Mouse (Mus musculus) thymus, adult 2 months (tissue): ENCODE data around the gene Hecw2. TPM values are rescaled to one million over a fixed set of nuclear protein-coding genes. Genes with fewer than 3 reads are reported as not detected.

Experiments
- DNase-seq: peaks from one replicate; pipeline ENCODE4 v3.0.0; 2021
- H3K27ac ChIP-seq: fragments of 200-500 bp; 2 replicates; pipeline ENCODE4 v1.5.1; 2012; ENCODE audit warnings: low read length, control low read depth; ENCODE audit not compliant: control insufficient read depth, insufficient read depth
- H3K27me3 ChIP-seq: fragments of 200-500 bp; 2 replicates; pipeline ENCODE4 v1.6.1; 2012; ENCODE audit warnings: mild to moderate bottlenecking, low read length, moderate library complexity, mixed read lengths; ENCODE audit not compliant: control insufficient read depth, insufficient read depth
- H3K36me3 ChIP-seq: fragments of 200-500 bp; 2 replicates; pipeline ENCODE4 v1.6.1; 2012; ENCODE audit warnings: mild to moderate bottlenecking, low read length, moderate library complexity; ENCODE audit not compliant: control insufficient read depth, insufficient read depth
- H3K4me1 ChIP-seq: fragments of 200-500 bp; replicated peaks from 2 replicates; pipeline ENCODE4 v1.6.1; 2012; ENCODE audit warnings: low read length; ENCODE audit not compliant: control insufficient read depth, insufficient read depth
- H3K4me3 ChIP-seq: fragments of 200-500 bp; 2 replicates; pipeline ENCODE4 v1.5.1; 2012; ENCODE audit warnings: mild to moderate bottlenecking, low read length, control low read depth, moderate library complexity; ENCODE audit not compliant: control insufficient read depth, insufficient read depth
- CTCF ChIP-seq: fragments of 200-500 bp; IDR thresholded peaks from 2 replicates; pipeline ENCODE4 v1.5.1; 2012; ENCODE audit warnings: mild to moderate bottlenecking, control low read depth, low read length, moderate library complexity, borderline replicate concordance; ENCODE audit not compliant: control insufficient read depth, poor library complexity, insufficient read depth; ENCODE audit errors: extremely low read depth
- POLR2A ChIP-seq: fragments of 200-500 bp; IDR thresholded peaks from 2 replicates; pipeline ENCODE4 v1.6.1; 2012; ENCODE audit warnings: mild to moderate bottlenecking, low read length, control low read depth, moderate library complexity; ENCODE audit not compliant: control insufficient read depth, poor library complexity, insufficient read depth; ENCODE audit errors: extremely low read depth
- WGBS: fragments of 180-500 bp; shearing (Covaris S2); methylation state at CpG from one replicate; pipeline ENCODE4 v1.1.7; 2018; 5-methylcytosine and 5-hydroxymethylcytosine counted together
- polyA plus RNA-seq: library from polyadenylated mRNA; depleted of rRNA; stranded (reverse); fragments of >200 nt; gene quantifications from 2 replicates; pipeline ENCODE4 v1.2.3, GENCODE M21; 2012

Hecw2 gene
- polyA plus RNA-seq, 1 experiment, result 0.55 TPM

GRCm38 (mm10) chr1:53823687-53824445 is 371.1 kb downstream of the Hecw2 start:
- TF ChIP-seq CTCF (no peak), POLR2A (no peak)
- H3K4me3 ChIP-seq, result peak overlapping the region; percentile 25; the same call in 1 of the 2 replicates
- WGBS, result 7% methylated on average over 10 of the region's 10 CpGs
- peak; percentile 62 for DNase-seq
- peak overlapping the region; percentile 92 for H3K27ac ChIP-seq
- H3K36me3 ChIP-seq, result no peaks in the 10 kb centered on the region
- peaks cover 6% of the 10 kb centered on the region for H3K4me1 ChIP-seq
- H3K27me3 ChIP-seq, result no peaks in the 10 kb centered on the region

DNA sequence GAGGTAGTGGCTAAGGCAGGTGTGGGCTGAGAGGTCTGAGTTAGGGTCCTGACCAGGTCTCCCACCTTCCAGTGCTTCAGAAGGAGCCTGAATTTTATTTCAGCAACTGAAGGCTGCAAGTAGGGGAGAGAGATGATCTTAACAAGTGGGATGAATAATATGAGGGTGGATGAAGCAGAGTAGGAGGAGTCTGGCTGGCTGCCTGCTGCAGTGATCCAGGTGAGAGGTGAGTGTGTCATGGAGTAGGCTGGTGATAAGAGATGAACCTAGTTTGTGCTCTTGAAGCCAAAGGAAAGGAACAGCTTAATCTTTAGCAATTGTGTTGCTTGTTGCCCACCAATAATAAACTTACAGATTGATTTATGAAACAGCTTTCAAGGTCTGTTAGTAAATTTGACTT is 373.0 kb downstream of the Hecw2 start:
- Histone ChIP-seq H3K27ac (no peak overlapping the region), H3K36me3 (no peaks in the 10 kb centered on the region), H3K4me1 (peaks cover 6% of the 10 kb centered on the region), H3K4me3 (no peak overlapping the region), H3K27me3 (no peaks in the 10 kb centered on the region)
- TF ChIP-seq CTCF (no peak), POLR2A (no peak)
- DNase-seq, result no peak

DNA sequence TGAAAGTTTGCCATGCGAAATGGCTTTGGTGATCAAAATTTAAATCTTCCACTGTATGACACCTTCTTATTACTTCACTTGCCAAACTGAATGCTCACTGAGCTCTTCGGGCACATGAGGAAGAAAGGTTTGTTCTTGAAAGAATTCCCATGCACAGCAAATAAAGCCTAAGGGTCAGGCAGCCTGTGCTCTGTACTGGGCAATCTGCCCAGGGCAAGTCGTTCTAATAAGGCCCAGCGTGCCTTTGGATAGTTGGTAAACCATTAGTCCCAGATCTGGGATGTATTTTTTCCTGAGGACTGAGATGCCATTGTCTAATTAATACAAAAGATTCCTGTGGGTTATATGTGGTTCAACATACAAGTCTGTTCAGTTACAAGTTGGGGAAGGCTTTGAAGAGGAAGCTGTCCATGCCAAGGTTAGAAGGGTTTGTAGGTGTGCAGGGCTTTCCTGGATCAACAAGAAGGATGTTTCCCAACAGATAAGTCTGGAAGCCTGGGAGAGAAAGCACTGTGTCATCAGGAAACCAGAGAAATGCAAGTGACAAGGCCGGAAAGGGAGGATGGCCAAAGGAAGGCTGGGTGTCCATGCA is 374.8 kb downstream of the Hecw2 start:
- Histone ChIP-seq H3K27ac (no peak overlapping the region), H3K4me1 (peaks cover 6% of the 10 kb centered on the region), H3K4me3 (no peak overlapping the region), H3K27me3 (no peaks in the 10 kb centered on the region), H3K36me3 (no peaks in the 10 kb centered on the region)
- WGBS, result 90% methylated on average over 5 of the region's 5 CpGs
- no peak for DNase-seq
- TF ChIP-seq CTCF (no peak), POLR2A (no peak)

- no peak for DNase-seq
- no peak for TF ChIP-seq CTCF
- TF ChIP-seq POLR2A, result no peak
- no peaks in the 10 kb centered on the region for H3K36me3 ChIP-seq
- no peak overlapping the region for H3K27ac ChIP-seq
- no peaks in the 10 kb centered on the region for H3K27me3 ChIP-seq
- 40% methylated on average over 3 of the region's 3 CpGs for WGBS
- no peak overlapping the region for H3K4me3 ChIP-seq
- H3K4me1 ChIP-seq, result peaks cover 3% of the 10 kb centered on the region
Observed at GRCm38 (mm10) chr1:53818072-53818862, 376.7 kb downstream of the Hecw2 start.

GRCm38 (mm10) chr1:53816353-53816752 is 378.6 kb downstream of the Hecw2 start:
- Histone ChIP-seq H3K27me3 (no peaks in the 10 kb centered on the region), H3K27ac (no peak overlapping the region), H3K4me3 (no peak overlapping the region), H3K36me3 (no peaks in the 10 kb centered on the region), H3K4me1 (peaks cover 2% of the 10 kb centered on the region)
- TF ChIP-seq POLR2A (no peak), CTCF (no peak)
- WGBS, result 87% methylated on average over 2 of the region's 2 CpGs
- DNase-seq, result no peak

DNA sequence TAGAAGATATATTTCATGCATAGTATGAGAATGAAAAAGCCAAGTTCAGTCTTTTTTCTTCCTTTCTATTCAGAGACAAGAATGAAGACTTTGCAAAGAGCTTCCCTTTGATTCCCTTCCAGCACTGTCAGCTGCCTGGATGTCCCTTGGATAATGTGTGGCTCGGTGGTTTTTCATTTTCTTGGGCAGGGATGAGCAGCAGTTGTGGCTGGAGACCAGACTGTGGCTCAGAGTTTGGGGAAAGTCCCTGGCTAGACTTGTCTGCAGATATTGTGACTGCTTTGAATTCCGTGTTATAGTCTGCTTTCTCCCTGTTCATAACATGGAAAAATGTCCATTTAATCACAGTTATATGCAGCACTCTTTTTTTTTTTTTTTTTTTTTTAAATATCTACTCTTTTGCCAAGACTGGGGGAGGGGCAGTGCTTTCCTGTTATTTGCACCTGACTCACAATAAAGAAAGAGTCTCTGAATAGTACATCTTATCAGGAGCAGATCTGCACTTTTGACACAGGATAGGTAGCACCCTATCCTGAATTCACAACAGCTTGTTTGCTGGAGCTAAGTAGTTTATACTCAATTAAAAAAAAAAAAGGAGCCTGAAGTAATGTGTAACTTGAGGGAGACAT is 380.8 kb downstream of the Hecw2 start:
- H3K4me1 ChIP-seq, result peaks cover 2% of the 10 kb centered on the region
- whole genome bisulfite sequencing, result 37% methylated on average over 2 of the region's 2 CpGs
- DNase-seq, result peak; percentile 33
- TF ChIP-seq CTCF (no peak), POLR2A (no peak)
- no peaks in the 10 kb centered on the region for H3K27me3 ChIP-seq
- no peak overlapping the region for H3K4me3 ChIP-seq
- no peak overlapping the region for H3K27ac ChIP-seq
- no peaks in the 10 kb centered on the region for H3K36me3 ChIP-seq
